Mouse (Mus musculus) hindbrain, embryonic 15.5 days (tissue): ENCODE results near the gene Syce2. TPM values are rescaled to one million over a fixed set of nuclear protein-coding genes. Genes with fewer than 3 reads are reported as not detected.
A peak's percentile ranks its signal among the peaks of the same experiment; 100 is the strongest.

ENCODE experiments used
- ATAC-seq: fragments of 200-750 bp; cut with Nextera tagmentation; 2 replicates; pipeline ENCODE4 v1.8.0; 2017; ENCODE audit warnings: low read depth, moderate number of reproducible peaks, moderate TSS enrichment; ENCODE audit not compliant: low FRiP score
- H3K27ac ChIP-seq: fragments of 300-500 bp; sonication (generic); replicated peaks from 2 replicates; pipeline ENCODE4 v1.5.1; 2015; ENCODE audit warnings: mild to moderate bottlenecking, inconsistent platforms
- H3K27me3 ChIP-seq: fragments of 300-500 bp; sonication (generic); 2 replicates; pipeline ENCODE4 v1.6.1; 2015; ENCODE audit warnings: control low read depth, inconsistent platforms
- H3K36me3 ChIP-seq: fragments of 300-500 bp; sonication (generic); 2 replicates; pipeline ENCODE4 v1.6.1; 2015; ENCODE audit warnings: control low read depth, inconsistent platforms
- H3K4me1 ChIP-seq: fragments of 300-500 bp; sonication (generic); replicated peaks from 2 replicates; pipeline ENCODE4 v1.6.1; 2015; ENCODE audit warnings: control low read depth, inconsistent platforms
- H3K4me2 ChIP-seq: fragments of 300-500 bp; sonication (generic); 2 replicates; pipeline ENCODE4 v1.6.1; 2015; ENCODE audit warnings: moderate library complexity, mild to moderate bottlenecking, inconsistent platforms
- H3K4me3 ChIP-seq: fragments of 300-500 bp; sonication (generic); 2 replicates; pipeline ENCODE4 v1.5.1; 2015; ENCODE audit warnings: mild to moderate bottlenecking, inconsistent platforms
- H3K9ac ChIP-seq: fragments of 300-500 bp; sonication (generic); 2 replicates; pipeline ENCODE4 v1.6.1; 2015; ENCODE audit warnings: inconsistent platforms
- H3K9me3 ChIP-seq: fragments of 300-500 bp; sonication (generic); 2 replicates; pipeline ENCODE4 v1.6.1; 2016; ENCODE audit warnings: control low read depth, inconsistent platforms
- WGBS: fragments of 180-500 bp; shearing (Covaris S2); methylation state at CpG from one replicate; pipeline ENCODE4 v1.1.7; 2015; 5-methylcytosine and 5-hydroxymethylcytosine counted together
- polyA plus RNA-seq: library from polyadenylated mRNA; unstranded; fragments of >200 nt; fragmentation: Nextera tagmentation; extraction: Ambion mirVana; gene quantifications from 2 replicates; pipeline ENCODE4 v1.2.1, GENCODE M21; 2015

Gene Syce2
- polyA plus RNA-seq, 1 experiment from 2014 or later = 37.3 TPM

DNA sequence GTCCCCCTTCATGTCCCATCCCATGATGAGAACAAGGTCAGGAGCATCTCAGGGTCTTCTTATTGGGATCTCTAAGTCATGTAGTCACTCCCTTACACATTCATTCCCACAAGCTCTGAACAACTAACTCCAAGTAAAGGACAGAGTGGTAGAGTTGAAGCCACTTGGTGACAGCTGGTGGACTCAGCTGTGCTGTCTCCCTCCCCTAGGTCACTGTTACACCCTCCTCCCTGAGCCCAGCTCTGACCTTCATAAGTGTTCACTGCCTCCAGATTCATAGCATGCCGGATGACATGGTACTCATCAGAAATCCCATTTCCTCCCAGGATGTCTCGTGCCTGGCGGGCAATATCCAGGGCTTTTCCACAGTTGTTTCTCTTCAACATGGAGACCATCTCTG is 16.4 kb downstream of the Syce2 start:
- WGBS = 99% methylated on average over 3 of the region's 3 CpGs
- H3K36me3 ChIP-seq = peaks cover 35% of the 10 kb centered on the region
- no peak for ATAC-seq

DNA sequence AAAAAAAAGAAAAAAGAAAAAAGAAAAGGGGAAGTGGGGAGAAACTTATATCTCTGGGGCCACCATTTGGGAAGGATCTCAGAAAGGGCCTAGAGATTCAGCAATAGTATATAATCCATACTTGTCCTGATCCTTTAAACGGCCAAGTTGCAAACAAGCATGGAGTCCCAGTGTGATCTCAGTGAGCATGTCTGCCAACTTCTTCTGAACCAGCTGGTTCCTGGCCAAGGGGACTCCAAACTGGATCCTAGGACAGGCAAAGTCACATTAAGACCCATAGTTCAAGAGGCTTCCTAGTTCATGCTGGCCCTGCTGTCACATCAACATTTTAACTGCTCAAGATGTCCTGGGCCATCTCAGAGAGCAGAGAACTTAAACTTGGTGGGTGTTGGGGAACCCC is 17.2 kb downstream of the Syce2 start:
- H3K27me3 ChIP-seq = no peaks in the 10 kb centered on the region

More for the DNA sequence above, 16.4 kb downstream of the Syce2 start:
- Histone ChIP-seq H3K4me2 (no peak overlapping the region), H3K9me3 (no peaks in the 10 kb centered on the region), H3K27ac (no peak overlapping the region), H3K4me3 (no peak overlapping the region), H3K4me1 (peaks cover 10% of the 10 kb centered on the region), H3K9ac (no peak overlapping the region), H3K27me3 (no peaks in the 10 kb centered on the region)

DNA sequence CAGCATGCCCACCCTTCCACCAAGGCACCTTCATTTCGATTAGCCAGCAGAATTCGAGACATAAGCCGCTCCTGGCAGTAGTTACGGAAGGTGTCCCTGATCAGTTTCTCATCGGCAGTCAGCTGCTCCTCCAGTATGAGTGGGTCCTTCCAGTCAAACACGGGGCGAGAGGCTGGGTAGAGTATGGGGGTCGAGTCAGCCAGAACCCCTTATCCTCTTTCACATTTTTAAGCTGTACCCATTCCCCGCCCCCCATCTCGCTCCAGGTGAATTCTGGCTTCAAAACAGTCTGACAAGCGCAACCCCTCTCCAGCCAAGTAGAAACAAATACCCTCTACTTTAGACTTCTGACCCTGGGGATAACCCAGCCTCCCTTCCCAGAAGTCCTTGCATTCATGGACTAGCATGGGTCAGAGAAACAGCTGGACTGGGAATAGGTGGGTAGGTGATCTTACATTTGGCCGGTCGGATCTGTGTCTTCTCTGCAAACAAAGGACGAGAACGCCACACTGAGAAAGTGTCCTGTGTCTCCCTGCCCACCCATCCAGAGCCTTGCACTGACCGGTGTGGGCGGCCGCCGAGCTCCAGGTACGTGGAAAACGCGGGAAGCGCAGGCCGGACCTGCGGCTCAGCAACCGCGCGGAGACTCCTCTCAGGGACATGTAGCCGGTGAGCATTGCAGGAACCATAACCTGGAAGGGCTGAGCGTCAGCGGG is 21.2 kb downstream of the Syce2 start:
- Histone ChIP-seq H3K4me2 (peak overlapping the region; percentile 70), H3K9ac (peak overlapping the region; percentile 69), H3K9me3 (no peaks in the 10 kb centered on the region), H3K27me3 (no peaks in the 10 kb centered on the region), H3K36me3 (peaks cover 10% of the 10 kb centered on the region), H3K4me3 (peak overlapping the region; percentile 66), H3K27ac (peak overlapping the region; percentile 68), H3K4me1 (peaks cover 19% of the 10 kb centered on the region)
- ATAC-seq = peak; percentile 68
- WGBS = 9% methylated on average over 31 of the region's 31 CpGs

More for the DNA sequence above, 17.2 kb downstream of the Syce2 start:
- H3K9me3 ChIP-seq = no peaks in the 10 kb centered on the region
- H3K4me3 ChIP-seq = no peak overlapping the region
- ATAC-seq = no peak
- H3K27ac ChIP-seq = no peak overlapping the region
- H3K4me2 ChIP-seq = no peak overlapping the region
- peaks cover 13% of the 10 kb centered on the region for H3K4me1 ChIP-seq
- whole genome bisulfite sequencing = 90% methylated on average over 1 of the region's 1 CpGs
- peaks cover 35% of the 10 kb centered on the region for H3K36me3 ChIP-seq
- H3K9ac ChIP-seq = no peak overlapping the region

DNA sequence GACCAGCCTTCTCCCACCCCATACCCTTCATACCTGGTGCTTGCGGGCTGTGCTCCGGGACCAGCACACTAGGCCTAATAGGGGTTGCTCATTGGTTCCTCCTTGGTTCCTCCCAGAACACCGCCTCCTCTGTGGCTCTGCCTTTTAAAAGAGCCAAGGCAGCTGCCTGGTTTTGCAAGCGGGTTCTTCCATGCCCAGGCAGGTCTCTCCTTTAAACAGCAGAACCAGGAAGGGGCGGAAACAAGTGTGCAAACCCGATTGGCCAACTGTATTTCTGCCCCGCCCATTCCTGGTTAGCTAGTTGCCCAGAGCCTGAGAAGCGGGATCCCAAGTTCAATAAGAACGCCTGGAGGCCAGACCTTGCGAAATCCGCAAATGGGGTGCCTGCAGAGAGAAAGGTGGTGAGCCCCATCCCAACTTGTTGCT is 21.8 kb downstream of the Syce2 start, which contains the start of gene Gcdh:
Gene Gcdh (minus strand): TSS at position 213 of the 426 bp plus-strand sequence.
- H3K9ac ChIP-seq = peak within 1 kb of the TSS; percentile 69
- H3K4me3 ChIP-seq = peak within 1 kb of the TSS; percentile 66
- peak within 1 kb of the TSS; percentile 70 for H3K4me2 ChIP-seq
- peaks cover 7% of the 10 kb centered on the region; the same call in 1 of the 2 replicates for H3K36me3 ChIP-seq
- ATAC-seq = peak; percentile 99
- peak within 1 kb of the TSS; percentile 68 for H3K27ac ChIP-seq
- peaks cover 19% of the 10 kb centered on the region for H3K4me1 ChIP-seq
- WGBS = 0% methylated on average over 11 of the region's 11 CpGs
- no peaks in the 10 kb centered on the region for H3K9me3 ChIP-seq
- H3K27me3 ChIP-seq = no peaks in the 10 kb centered on the region

DNA sequence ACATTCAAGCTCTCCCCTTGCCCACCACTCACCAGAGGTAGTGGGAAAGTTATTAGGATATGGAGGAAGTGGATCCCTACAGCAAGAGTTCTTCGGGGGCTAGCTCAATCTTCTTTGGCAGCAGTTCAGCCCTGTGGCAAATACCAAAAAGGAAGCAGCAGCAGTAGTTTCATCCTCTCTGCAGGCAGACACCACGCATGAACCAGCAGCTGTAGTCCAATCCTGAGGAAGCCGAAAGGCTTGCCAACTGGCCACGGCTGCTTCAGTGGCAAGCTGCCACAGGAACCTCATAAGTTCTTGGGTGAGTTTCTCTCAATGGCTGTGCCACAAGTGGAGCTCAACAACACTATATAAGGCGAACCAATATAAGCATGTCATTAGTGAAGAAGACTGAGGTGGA is 24.1 kb downstream of the Syce2 start:
- Histone ChIP-seq H3K27ac (no peak overlapping the region), H3K4me3 (no peak overlapping the region), H3K4me2 (no peak overlapping the region), H3K27me3 (0 out of 2 replicates have a peak, but pooled peaks cover 3% of the 10 kb centered on the region), H3K4me1 (peaks cover 19% of the 10 kb centered on the region), H3K9ac (no peak overlapping the region), H3K9me3 (no peaks in the 10 kb centered on the region), H3K36me3 (0 out of 2 replicates have a peak, but pooled peaks cover 7% of the 10 kb centered on the region)
- ATAC-seq = no peak
- 88% methylated on average over 5 of the region's 5 CpGs for WGBS

DNA sequence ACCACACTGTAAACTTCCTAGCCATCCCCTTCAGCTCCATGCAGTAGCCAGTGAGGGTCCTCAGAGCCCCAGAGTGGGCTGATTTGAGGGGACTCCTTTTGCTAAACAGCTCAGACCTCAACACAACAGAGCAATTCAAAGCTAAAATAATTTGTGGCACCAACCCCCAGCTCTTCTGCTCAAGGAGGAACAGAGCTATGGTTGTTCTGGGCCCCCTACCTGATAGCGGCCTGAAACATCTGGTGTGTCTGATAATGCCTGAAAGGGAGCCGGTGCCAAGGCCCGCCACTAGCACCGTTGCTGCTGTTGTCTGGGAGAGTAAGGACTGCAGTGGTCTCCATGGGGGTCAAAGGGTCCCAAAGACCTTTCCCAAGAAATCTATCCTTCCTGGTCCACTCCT is 29.2 kb downstream of the Syce2 start:
- Histone ChIP-seq H3K27me3 (peaks cover 12% of the 10 kb centered on the region; the same call in 1 of the 2 replicates), H3K4me3 (no peak overlapping the region), H3K9me3 (no peaks in the 10 kb centered on the region), H3K36me3 (no peaks in the 10 kb centered on the region), H3K4me2 (no peak overlapping the region), H3K9ac (no peak overlapping the region), H3K27ac (no peak overlapping the region), H3K4me1 (peaks cover 14% of the 10 kb centered on the region)
- ATAC-seq = no peak
- 67% methylated on average over 4 of the region's 4 CpGs for WGBS

DNA sequence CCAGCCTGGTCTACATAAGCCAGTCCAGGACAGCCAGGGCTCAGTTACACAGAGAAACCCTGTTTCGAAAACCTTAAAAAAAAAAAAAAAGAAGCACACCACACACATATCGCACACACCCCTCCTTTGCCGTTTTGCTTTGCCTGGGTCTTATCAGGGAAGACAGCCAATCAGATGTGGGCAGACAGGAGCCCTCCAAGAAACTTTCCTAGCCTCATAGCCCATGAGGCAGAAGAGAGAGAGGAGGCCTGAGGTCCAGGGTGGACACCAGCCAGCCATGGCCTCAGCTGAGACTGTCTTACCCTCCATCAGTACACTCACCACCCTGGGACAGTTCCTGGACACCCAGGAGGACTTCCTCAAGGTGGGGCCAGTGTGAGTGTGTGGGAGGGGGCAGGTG is 29.8 kb downstream of the Syce2 start, which contains the start of gene Klf1:
Gene Klf1 (plus strand): TSS at position 177 of the 400 bp plus-strand sequence.
- Histone ChIP-seq H3K4me2 (peak within 1 kb of the TSS; percentile 85), H3K9me3 (no peaks in the 10 kb centered on the region), H3K36me3 (no peaks in the 10 kb centered on the region), H3K4me1 (peaks cover 14% of the 10 kb centered on the region), H3K4me3 (peak within 1 kb of the TSS; percentile 47), H3K27ac (no peak within 1 kb of the TSS), H3K27me3 (peaks cover 12% of the 10 kb centered on the region; the same call in 1 of the 2 replicates), H3K9ac (peak within 1 kb of the TSS; percentile 47)
- WGBS = 90% methylated on average over 3 of the region's 3 CpGs
- ATAC-seq = no peak

DNA sequence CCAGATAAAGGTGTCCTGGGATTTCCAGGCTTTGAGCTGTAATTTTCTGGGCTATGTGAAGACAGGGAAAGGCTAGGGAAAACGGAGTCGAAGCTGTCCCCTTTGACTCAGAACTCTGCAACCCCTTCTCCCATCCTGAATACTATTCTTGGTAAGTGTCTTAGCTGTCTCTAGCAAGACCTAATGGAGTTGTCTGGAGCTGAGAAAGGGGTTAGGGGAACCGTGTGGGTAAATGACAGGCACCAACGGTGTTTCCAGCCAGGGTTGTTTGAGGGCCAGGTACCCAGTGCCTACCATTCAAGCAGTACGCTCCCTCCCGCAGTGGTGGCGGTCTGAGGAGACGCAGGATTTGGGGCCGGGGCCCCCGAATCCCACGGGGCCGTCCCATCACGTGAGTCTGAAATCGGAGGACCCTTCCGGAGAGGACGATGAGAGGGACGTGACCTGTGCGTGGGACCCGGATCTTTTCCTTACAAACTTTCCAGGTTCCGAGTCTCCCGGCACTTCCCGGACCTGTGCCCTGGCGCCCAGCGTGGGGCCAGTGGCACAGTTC is 30.5 kb downstream of the Syce2 start:
- peaks cover 14% of the 10 kb centered on the region for H3K4me1 ChIP-seq
- no peaks in the 10 kb centered on the region for H3K9me3 ChIP-seq
- no peak for ATAC-seq
- no peaks in the 10 kb centered on the region for H3K36me3 ChIP-seq
- no peak overlapping the region for H3K27ac ChIP-seq
- peak overlapping the region; percentile 47 for H3K4me3 ChIP-seq
- H3K4me2 ChIP-seq = peak overlapping the region; percentile 85
- peaks cover 12% of the 10 kb centered on the region; the same call in 1 of the 2 replicates for H3K27me3 ChIP-seq
- peak overlapping the region; percentile 47 for H3K9ac ChIP-seq
- WGBS = 3% methylated on average over 24 of the region's 24 CpGs

DNA sequence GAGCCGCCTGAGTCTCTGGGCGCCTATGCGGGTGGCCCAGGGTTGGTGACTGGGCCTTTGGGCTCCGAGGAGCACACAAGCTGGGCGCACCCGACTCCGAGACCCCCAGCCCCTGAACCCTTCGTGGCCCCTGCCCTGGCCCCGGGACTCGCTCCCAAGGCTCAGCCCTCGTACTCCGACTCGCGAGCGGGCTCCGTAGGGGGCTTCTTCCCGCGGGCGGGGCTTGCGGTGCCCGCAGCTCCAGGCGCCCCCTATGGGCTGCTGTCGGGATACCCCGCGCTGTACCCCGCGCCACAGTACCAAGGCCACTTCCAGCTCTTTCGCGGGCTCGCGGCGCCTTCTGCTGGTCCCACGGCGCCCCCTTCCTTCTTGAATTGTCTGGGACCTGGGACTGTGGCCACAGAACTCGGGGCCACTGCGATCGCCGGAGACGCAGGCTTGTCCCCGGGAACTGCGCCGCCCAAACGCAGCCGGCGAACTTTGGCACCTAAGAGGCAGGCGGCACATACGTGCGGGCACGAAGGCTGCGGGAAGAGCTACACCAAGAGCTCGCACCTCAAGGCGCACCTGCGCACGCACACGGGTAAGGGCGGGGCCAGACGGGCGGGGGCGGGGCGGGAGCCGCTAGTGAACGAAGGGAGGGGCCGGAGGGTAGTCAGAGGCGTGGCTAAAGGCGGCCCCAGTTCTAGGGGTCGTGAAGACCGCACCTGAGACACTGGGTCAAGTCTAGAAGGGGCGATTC is 31.2 kb downstream of the Syce2 start:
- peak overlapping the region; percentile 85 for H3K4me2 ChIP-seq
- peak overlapping the region; percentile 47 for H3K9ac ChIP-seq
- peaks cover 14% of the 10 kb centered on the region for H3K4me1 ChIP-seq
- peaks cover 12% of the 10 kb centered on the region; the same call in 1 of the 2 replicates for H3K27me3 ChIP-seq
- peak overlapping the region; percentile 47 for H3K4me3 ChIP-seq
- under 1% methylated on average over 62 of the region's 68 CpGs for WGBS
- no peaks in the 10 kb centered on the region for H3K36me3 ChIP-seq
- H3K9me3 ChIP-seq = no peaks in the 10 kb centered on the region
- H3K27ac ChIP-seq = no peak overlapping the region
- ATAC-seq = peak; percentile 89

DNA sequence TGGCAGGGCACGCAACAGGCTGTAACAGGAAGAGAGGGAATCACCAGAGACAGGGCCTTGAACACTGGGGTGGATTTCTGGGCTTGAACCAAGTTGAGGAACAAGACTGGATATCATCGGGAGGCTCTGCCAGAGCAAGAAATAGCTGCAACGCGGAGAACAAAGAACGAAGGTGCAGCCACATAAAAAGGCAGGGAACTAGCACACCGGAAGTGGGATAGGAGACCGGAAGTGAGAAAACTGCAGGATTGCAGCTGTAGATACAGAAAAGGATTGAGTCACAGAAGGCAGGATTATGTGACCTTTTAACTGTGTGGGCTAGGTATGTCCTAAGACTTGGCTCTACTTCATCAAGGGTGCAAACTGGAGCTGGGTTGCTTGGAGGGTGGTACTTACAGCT is 32.4 kb downstream of the Syce2 start:
- Histone ChIP-seq H3K9ac (no peak overlapping the region), H3K4me1 (peaks cover 22% of the 10 kb centered on the region), H3K36me3 (no peaks in the 10 kb centered on the region), H3K27me3 (peaks cover 12% of the 10 kb centered on the region; the same call in 1 of the 2 replicates), H3K4me2 (no peak overlapping the region), H3K27ac (no peak overlapping the region), H3K9me3 (no peaks in the 10 kb centered on the region), H3K4me3 (no peak overlapping the region)
- 88% methylated on average over 7 of the region's 7 CpGs for WGBS
- ATAC-seq = no peak

DNA sequence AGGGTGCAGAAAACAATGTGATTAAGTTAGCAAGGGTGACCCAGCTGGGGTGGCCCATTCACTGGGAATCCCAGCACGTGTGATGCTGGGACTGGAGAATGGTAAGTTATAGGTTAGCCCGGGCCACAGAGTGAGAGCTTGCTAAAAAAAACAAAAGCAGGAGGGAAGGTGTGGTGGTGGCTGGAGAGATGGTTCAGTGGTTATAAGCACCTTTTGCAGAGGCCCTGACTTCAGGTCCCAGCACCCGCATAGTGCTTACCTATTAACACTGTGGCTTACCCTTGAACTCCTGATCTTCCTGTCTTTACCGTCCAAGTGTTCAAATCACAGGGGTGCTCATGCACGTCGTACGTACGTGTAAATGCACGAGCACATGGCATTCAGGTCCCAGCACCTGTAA is 35.1 kb downstream of the Syce2 start:
- Histone ChIP-seq H3K4me2 (no peak overlapping the region), H3K9ac (no peak overlapping the region)
- WGBS = 93% methylated on average over 9 of the region's 9 CpGs

More for the DNA sequence above, 35.1 kb downstream of the Syce2 start:
- no peak for ATAC-seq
- peaks cover 19% of the 10 kb centered on the region for H3K36me3 ChIP-seq
- H3K27me3 ChIP-seq = 0 out of 2 replicates have a peak, but pooled peaks cover 11% of the 10 kb centered on the region
- no peak overlapping the region for H3K27ac ChIP-seq
- no peaks in the 10 kb centered on the region for H3K9me3 ChIP-seq
- H3K4me3 ChIP-seq = no peak overlapping the region
- H3K4me1 ChIP-seq = peaks cover 22% of the 10 kb centered on the region
